Mouse (Mus musculus) left cerebral cortex, postnatal 10 days (tissue): ENCODE measurements around the gene Zfp94. TPM values are rescaled to one million over a fixed set of nuclear protein-coding genes. Genes with fewer than 3 reads are reported as not detected.

Experiments
- DNase-seq, 2 experiments: peaks; one replicate each; pipeline ENCODE4 v3.0.0; 2021 to 2022; ENCODE audit warnings: low spot score in 2 of 2, mixed read lengths in 1 of 2; ENCODE audit errors: extremely low spot score in 1 of 2
- intact Hi-C: fragments of 180-260 bp; cut with DNase I; formaldehyde crosslinking; loops from one replicate; pipeline ENCODE4 v1.15.1; 2025
- total RNA-seq, 2 experiments: library from RNA; stranded (reverse); gene quantifications; 2 replicates each; pipeline ENCODE4 v1.2.3; 2021

Zfp94 gene
- total RNA-seq, 2 experiments from 2014 or later = 14.8 to 16.0 TPM

DNA sequence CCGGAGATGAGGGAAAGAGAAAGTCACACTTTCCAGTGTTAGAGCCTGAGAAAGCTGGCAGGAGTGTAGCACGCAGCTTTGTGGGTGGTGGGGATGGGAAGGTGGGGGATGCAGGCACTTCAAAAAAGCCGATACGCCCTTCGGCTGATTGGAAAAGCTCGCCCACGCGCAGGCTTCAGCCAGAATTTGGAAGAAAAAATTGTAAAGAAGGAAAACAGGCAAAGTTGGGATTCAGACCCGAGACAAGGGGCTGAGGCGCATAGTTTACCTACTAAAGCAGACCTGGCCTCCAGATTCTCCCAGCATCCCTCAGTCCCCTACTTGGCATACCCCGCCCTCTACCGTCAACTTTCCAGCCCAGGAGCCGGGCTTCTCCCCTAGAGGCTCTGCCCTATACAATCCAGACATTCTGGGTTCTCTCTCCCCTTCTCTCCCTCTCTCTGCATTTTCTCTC is 9.2 kb upstream of the Zfp94 start:
- intact Hi-C loops = no loop called here
- DNase-seq = peak; percentile 39 to 53

DNA sequence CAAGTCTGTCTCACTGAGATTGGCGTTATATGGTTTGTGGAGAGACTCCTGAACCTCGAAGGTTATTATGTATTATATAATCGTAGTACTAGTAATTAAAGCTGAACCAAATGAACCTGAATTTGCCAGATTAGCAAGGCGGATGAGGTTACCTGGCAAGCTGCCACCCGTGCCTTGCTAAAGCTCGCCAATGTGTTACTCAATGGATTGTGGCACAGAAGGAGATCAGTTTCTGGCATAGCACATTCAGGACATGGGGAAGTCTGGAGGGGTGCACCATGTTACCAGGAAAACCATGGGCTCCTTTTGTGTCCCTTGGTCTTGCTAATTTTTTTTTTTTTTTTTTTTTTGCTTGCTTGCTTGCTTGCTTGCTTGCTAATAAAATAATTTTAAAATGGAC is 8.7 kb upstream of the Zfp94 start:
- DNase-seq = peak in 1 of 2 experiments; percentile 67
- intact Hi-C loops = no loop called here

DNA sequence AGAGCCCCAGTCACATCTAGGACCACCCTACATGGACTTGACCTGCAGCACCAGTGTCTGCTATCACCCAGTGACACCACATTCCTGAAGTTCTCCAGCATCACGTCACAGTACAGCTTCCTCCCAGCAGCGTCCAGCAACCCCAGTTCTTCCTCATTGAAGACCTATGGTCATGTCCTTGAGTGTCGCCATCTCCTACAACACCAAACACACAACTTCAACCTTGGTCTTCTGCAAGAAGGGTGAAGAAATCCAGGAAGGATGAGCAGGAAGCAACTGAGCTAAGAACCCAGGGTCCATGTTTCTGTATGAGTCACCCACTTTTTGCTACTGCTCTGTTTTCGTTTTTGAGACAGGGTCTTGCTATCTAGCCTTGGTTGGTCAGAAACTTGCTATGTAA is 6.1 kb upstream of the Zfp94 start:
- intact Hi-C loops = no loop called here

DNA sequence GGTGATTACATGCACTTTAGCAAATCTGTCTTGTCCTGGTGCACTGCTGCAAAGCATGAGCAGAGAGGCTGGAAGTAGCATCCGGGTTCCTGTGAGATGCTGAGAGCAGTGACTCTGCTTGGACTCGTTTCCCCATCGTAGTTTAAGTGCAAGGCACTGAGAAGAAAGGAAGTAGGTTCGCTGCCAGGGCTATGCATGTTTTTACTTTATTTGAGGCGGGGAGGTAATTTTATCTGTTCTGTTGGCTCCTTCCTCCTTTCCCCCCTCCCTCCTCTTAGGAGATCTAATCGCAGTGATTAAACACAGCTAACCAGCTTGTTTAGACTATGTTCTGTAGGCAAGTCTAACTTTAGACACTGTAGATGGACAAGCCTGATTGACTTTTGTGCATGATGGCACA is 2.5 kb upstream of the Zfp94 start:
- no peak for DNase-seq
- intact Hi-C loops = no loop called here

More for the DNA sequence above, 6.1 kb upstream of the Zfp94 start:
- DNase-seq = no peak

DNA sequence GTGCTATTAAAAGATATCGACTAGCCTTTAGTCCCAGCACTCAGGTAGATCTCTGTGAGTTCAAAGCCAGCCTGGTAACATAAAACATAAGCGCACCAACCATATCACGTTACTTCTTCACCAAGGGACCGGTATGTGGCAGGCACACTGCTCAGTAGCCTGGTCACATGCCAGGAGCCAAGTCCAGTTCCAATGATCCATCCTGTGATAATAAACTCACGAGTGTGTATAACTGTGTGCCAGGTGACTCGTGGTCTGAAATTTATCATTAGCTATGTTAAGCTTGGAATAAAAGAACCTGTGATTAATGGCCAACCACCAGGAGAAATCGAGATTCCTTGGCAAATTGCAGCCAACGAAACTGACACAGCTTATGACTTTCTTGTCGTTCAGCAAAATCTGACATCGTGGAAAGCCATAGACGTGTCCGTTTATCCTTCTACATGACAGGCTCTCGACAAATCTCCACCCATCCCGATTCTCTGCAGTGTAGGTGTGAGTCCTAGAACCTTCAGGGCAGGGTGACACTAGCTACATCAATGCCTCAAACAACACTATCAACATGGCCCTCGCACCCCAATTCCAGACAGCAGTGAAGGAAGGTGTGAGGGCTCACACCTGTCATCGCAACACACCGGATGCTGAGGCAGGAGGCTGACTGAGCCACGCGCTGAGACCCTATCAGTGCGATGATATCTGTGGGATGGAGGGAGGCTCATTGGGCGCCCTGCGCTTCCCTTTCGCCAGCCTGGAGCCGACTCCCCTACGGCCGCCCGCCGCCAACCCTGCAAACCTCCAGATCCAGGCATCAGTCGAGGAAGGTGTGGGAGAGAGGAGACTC is 520 bp downstream of the Zfp94 start:
- DNase-seq = no peak
- intact Hi-C loops = no loop called here

GRCm38 (mm10) chr7:24300771-24301282 is 15.6 kb downstream of the Zfp94 start, which contains the start of gene Zfp61:
TSS of gene Zfp61 (minus strand) at chr7:24301232.
- intact Hi-C loops = no loop called here
- DNase-seq = no peak

DNA sequence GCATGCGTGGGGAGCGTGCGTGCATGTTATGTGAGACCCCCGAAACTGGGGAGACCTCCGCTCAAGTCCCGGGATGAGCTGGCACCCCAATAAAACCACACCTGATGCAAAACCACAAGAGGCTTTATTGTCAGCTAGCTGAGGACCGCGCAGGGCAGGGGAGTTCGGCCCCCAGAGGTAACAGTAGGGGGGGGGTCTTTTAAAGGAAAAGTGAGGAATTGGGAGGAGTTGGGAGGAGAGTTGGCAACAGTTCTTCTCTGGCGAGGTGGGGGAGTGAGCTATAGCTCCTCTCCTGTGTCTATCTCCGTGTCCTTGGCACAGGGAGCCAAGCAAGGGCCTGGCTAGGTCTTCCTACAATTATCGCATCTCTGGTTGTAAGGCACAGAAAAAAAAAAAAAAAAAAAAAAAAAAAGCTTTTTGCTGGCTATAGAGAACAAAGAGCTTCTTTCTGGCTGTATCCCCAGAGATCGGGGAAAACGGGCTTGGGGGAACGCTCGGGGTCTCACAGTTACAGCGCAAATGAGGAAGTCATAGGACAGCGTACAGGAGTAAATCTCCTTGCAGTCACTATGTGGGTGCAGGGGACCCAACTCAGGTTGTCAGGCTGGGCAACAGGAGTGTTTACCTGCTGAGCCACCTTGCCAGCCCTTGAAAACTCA is 16.5 kb downstream of the Zfp94 start:
- peak in 1 of 2 experiments; percentile 32 for DNase-seq
- intact Hi-C loops = loop anchor here (10.0 kb wide), 1 partner anchor 325 kb away; the partner anchor contains the start of gene Vmn1r181

GRCm38 (mm10) chr7:24298973-24299708 is 17.3 kb downstream of the Zfp94 start:
- peak; percentile 88 to 90 for DNase-seq
- intact Hi-C loops = loop anchor here (10.0 kb wide), 1 partner anchor 324 kb away; the partner anchor contains the start of gene Vmn1r181

GRCm38 (mm10) chr7:24298635-24298972 is 17.9 kb downstream of the Zfp94 start:
- peak in 1 of 2 experiments; percentile 57 for DNase-seq
- intact Hi-C loops = loop anchor here (10.0 kb wide), 1 partner anchor 324 kb away; the partner anchor contains the start of gene Vmn1r181

DNA sequence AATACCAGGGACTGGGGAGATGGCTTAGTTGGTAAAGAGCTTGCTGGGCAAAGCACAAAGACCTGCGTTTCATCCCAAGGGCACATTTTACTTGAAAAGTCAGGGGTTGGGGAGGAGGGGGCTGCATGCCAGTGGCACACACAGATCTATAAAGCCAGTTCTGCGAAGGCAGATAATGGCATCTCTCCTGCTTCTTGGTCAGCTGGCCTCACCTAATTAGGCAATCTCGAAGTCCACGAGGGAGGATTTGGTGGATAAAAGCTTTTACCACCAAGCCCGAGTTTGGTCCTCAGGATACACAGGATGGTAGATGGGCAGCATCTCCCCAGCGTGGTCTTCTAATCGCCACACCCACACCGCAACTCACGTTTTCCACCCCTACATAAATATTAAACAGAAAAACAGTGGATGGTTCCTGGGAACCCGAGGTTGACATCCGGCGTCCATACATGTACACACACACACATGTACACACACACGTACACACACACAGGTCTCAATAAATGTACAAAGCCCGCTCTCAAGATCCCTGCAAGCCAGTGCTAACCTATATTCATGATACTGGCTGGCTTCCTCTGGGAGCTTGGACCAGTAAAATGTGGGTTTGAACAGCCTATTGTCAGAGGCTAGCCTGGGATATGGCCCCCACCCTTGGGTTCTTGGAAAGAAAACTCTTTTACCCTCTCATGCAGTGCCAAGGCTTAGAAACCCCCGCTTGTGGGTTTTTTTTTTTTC is 18.9 kb downstream of the Zfp94 start:
- intact Hi-C loops = loop anchor here (10.0 kb wide), 1 partner anchor 323 kb away; the partner anchor contains the start of gene Vmn1r181
- DNase-seq = no peak

DNA sequence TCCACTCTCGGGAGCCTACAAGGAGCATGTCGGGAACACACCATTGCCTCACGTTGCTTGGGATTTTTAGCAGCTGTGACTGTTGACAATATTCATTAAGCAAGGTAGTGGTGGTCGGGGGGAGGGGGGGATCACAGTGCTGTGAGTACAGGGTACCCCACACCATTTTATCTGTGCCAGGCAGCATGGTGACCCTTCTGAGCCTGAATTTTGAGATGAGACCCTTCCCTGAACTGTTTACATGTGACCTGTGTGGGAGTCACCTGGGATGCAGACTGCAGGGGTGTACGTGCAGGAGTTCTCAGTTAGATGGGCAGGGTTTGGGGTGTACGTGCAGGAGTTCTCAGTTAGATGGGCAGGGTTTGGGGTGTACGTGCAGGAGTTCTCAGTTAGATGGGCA is 20.1 kb downstream of the Zfp94 start:
- no peak for DNase-seq
- intact Hi-C loops = loop anchor here (10.0 kb wide), 1 partner anchor 322 kb away; the partner anchor contains the start of gene Vmn1r181

DNA sequence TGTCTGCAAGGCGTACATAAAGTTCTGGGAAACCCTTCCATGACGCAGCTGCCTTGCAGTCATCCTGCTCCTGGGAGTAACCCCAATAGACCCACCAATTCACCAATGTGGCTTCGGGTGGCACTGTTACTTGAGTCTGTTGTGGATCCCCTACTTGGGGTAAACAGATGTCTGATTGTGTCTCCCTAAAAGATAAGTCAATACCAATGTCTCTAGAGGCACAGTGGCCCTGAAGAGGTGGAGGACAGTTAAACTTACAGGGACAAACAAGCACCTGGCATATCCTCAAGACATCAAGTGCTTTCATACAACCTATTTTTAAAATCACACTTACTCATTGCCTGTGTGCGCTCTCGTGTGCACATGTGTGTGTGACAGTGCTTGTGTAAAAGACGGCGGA is 21.1 kb downstream of the Zfp94 start:
- intact Hi-C loops = loop anchor here (10.0 kb wide), 1 partner anchor 321 kb away; the partner anchor contains the start of gene Vmn1r181
- DNase-seq = no peak

- no peak for DNase-seq
- intact Hi-C loops = loop anchor here (10.0 kb wide), 1 partner anchor 320 kb away; the partner anchor contains the start of gene Vmn1r181
Measured at GRCm38 (mm10) chr7:24294763-24295162, 21.7 kb downstream of the Zfp94 start.

GRCm38 (mm10) chr7:24293061-24293851 is 23.2 kb downstream of the Zfp94 start:
- intact Hi-C loops = loop anchor here (10.0 kb wide), 1 partner anchor 318 kb away; the partner anchor contains the start of gene Vmn1r181
- no peak for DNase-seq

GRCm38 (mm10) chr7:24291387-24292090 is 24.9 kb downstream of the Zfp94 start:
- DNase-seq = no peak
- intact Hi-C loops = loop anchor here (10.0 kb wide), 1 partner anchor 317 kb away; the partner anchor contains the start of gene Vmn1r181

DNA sequence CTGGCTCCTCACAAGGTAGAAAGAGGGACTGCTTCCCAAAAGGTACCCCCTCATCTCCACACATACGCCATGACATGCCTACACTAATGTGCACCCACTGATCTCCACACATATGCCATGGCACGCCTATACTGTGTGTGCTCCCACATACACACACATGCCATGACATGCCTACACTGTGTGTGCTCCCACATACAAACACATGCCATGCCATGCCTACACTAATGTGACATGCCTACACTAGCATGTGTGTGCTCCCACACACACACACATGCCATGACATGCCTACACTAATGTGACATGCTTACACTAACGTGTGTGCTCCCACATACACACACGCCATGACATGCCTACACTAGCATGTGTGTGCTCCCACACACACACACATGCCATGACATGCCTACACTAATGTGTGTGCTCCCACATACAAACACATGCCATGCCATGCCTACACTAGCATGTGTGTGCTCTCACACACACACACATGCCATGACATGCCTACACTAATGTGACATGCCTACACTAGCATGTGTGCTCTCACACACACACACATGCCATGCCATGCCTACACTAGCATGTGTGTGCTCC is 26.3 kb downstream of the Zfp94 start:
- intact Hi-C loops = loop anchor here (10.0 kb wide), 1 partner anchor 315 kb away; the partner anchor contains the start of gene Vmn1r181
- no peak for DNase-seq
